Mouse (Mus musculus) heart, adult 2 months (tissue): Measurements from ENCODE around the gene Pla2r1.

ENCODE experiments used
- CTCF ChIP-seq: fragments of 200-600 bp; IDR thresholded peaks from 2 replicates; pipeline ENCODE4 v1.8.1; 2022; ENCODE audit warnings: antibody characterized with exemption, mild to moderate bottlenecking, moderate library complexity
- EP300 ChIP-seq: fragments of 200-500 bp; IDR thresholded peaks from 2 replicates; pipeline ENCODE4 v1.6.1; 2011; ENCODE audit warnings: low read depth, low read length, control low read depth; ENCODE audit not compliant: insufficient read depth
- POLR2A ChIP-seq: fragments of 200-500 bp; IDR thresholded peaks from 2 replicates; pipeline ENCODE4 v1.6.1; 2011; ENCODE audit warnings: mild to moderate bottlenecking, low read depth, low read length, control low read depth; ENCODE audit not compliant: insufficient read depth

DNA sequence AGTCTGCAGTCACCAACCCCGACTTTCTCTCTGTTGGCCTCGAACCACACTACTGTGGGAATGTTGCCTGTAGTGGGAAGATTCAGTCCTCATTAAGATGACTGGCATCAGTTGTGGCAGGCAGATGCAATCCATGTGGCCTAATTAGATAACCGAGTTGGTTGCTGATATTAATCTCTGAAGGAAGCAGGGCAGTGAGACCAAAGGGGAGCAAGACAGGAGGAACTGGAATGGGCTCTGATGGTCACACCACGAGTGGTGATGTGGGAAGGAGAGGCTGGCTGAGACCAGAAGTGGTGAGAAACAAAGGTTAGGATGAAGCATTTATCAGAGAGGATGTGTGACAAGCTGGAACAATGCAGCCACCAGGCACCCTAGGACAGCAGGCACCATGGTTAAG, 1.5 kb upstream of the Pla2r1 start:
- TF ChIP-seq CTCF = no peak
- TF ChIP-seq POLR2A = no peak
- TF ChIP-seq EP300 = no peak
